Mouse (Mus musculus): Measurements from ENCODE around the gene Srpr. TPM values are rescaled to one million over a fixed set of nuclear protein-coding genes. Genes with fewer than 3 reads are reported as not detected.

Srpr gene
- polyA plus RNA-seq, 1 experiment from 2014 or later, result 118 TPM

GRCm38 (mm10) chr9:35278451-35278850, 78.5 kb downstream of the Srpr start:
- Histone ChIP-seq H3K4me2 (replicated peaks; ENCODE audit: low read depth) (no peak overlapping the region), H3K4me1 (replicated peaks; ENCODE audit: control insufficient read depth, insufficient read depth, low read length) (peaks cover 7% of the 10 kb centered on the region; the same call in 1 of the 2 replicates), H3K36me3 (ENCODE audit: control insufficient read depth, insufficient read depth) (peaks cover 40% of the 10 kb centered on the region), H3K9ac (ENCODE audit: low read depth, low read length) (no peak overlapping the region), H3K27ac (ENCODE audit: low read depth, low read length) (no peak overlapping the region), H3K4me3 (ENCODE audit: low read depth, low read length) (no peak overlapping the region), H3K27me3 (replicated peaks; ENCODE audit: control insufficient read depth, insufficient read depth, low read length) (no peaks in the 10 kb centered on the region), H3K9me3 (ENCODE audit: control insufficient read depth) (no peaks in the 10 kb centered on the region)
- no peak for ATAC-seq
- WGBS, result 87% methylated on average over 4 of the region's 4 CpGs
- TF ChIP-seq CTCF (IDR thresholded peaks at IDR 0.05; ENCODE audit: low read depth), result no peak

GRCm38 (mm10) chr9:35282006-35282850, 82.3 kb downstream of the Srpr start:
- peak; percentile 32; the same call in 1 of the 2 replicates for ATAC-seq
- Histone ChIP-seq H3K4me1 (replicated peaks; ENCODE audit: control insufficient read depth, insufficient read depth, low read length) (peaks cover 7% of the 10 kb centered on the region; the same call in 1 of the 2 replicates), H3K9me3 (ENCODE audit: control insufficient read depth) (no peaks in the 10 kb centered on the region), H3K27me3 (replicated peaks; ENCODE audit: control insufficient read depth, insufficient read depth, low read length) (no peaks in the 10 kb centered on the region), H3K4me3 (ENCODE audit: low read depth, low read length) (no peak overlapping the region), H3K36me3 (ENCODE audit: control insufficient read depth, insufficient read depth) (peaks cover 8% of the 10 kb centered on the region; the same call in 1 of the 2 replicates), H3K27ac (ENCODE audit: low read depth, low read length) (no peak overlapping the region), H3K9ac (ENCODE audit: low read depth, low read length) (no peak overlapping the region), H3K4me2 (replicated peaks; ENCODE audit: low read depth) (0 out of 2 replicates have a peak overlapping the region, but pooled peaks have one; percentile 6)
- 15% methylated on average over 5 of the region's 5 CpGs for WGBS
- TF ChIP-seq CTCF (IDR thresholded peaks at IDR 0.05; ENCODE audit: low read depth), result peak; percentile 87

- Histone ChIP-seq H3K27ac (ENCODE audit: low read depth, low read length) (no peak overlapping the region), H3K9me3 (ENCODE audit: control insufficient read depth) (no peaks in the 10 kb centered on the region), H3K9ac (ENCODE audit: low read depth, low read length) (no peak overlapping the region), H3K36me3 (ENCODE audit: control insufficient read depth, insufficient read depth) (peaks cover 3% of the 10 kb centered on the region; the same call in 1 of the 2 replicates), H3K4me1 (replicated peaks; ENCODE audit: control insufficient read depth, insufficient read depth, low read length) (peaks cover 7% of the 10 kb centered on the region; the same call in 1 of the 2 replicates), H3K27me3 (replicated peaks; ENCODE audit: control insufficient read depth, insufficient read depth, low read length) (no peaks in the 10 kb centered on the region), H3K4me3 (ENCODE audit: low read depth, low read length) (no peak overlapping the region), H3K4me2 (replicated peaks; ENCODE audit: low read depth) (no peak overlapping the region)
- 74% methylated on average over 5 of the region's 5 CpGs for WGBS
- no peak for TF ChIP-seq CTCF (IDR thresholded peaks at IDR 0.05; ENCODE audit: low read depth)
- ATAC-seq, result no peak
These were observed 82.9 kb downstream of the Srpr start for GRCm38 (mm10) chr9:35282851-35283200.

- no peak overlapping the region for H3K4me3 ChIP-seq (ENCODE audit: low read depth, low read length)
- H3K4me2 ChIP-seq (replicated peaks; ENCODE audit: low read depth), result no peak overlapping the region
- no peaks in the 10 kb centered on the region for H3K27me3 ChIP-seq (replicated peaks; ENCODE audit: control insufficient read depth, insufficient read depth, low read length)
- peak; percentile 20; the same call in 1 of the 2 replicates for ATAC-seq
- H3K9ac ChIP-seq (ENCODE audit: low read depth, low read length), result no peak overlapping the region
- WGBS, result 84% methylated on average over 13 of the region's 13 CpGs
- TF ChIP-seq CTCF (IDR thresholded peaks at IDR 0.05; ENCODE audit: low read depth), result no peak
- peaks cover 7% of the 10 kb centered on the region; the same call in 1 of the 2 replicates for H3K4me1 ChIP-seq (replicated peaks; ENCODE audit: control insufficient read depth, insufficient read depth, low read length)
- no peaks in the 10 kb centered on the region for H3K9me3 ChIP-seq (ENCODE audit: control insufficient read depth)
- H3K27ac ChIP-seq (ENCODE audit: low read depth, low read length), result no peak overlapping the region
- H3K36me3 ChIP-seq (ENCODE audit: control insufficient read depth, insufficient read depth), result no peaks in the 10 kb centered on the region
These were observed 83.6 kb downstream of the Srpr start for GRCm38 (mm10) chr9:35283415-35284069.

- Histone ChIP-seq H3K4me2 (replicated peaks; ENCODE audit: low read depth) (no peak overlapping the region), H3K9me3 (ENCODE audit: control insufficient read depth) (no peaks in the 10 kb centered on the region), H3K4me3 (ENCODE audit: low read depth, low read length) (no peak overlapping the region), H3K9ac (ENCODE audit: low read depth, low read length) (no peak overlapping the region), H3K27me3 (replicated peaks; ENCODE audit: control insufficient read depth, insufficient read depth, low read length) (no peaks in the 10 kb centered on the region), H3K36me3 (ENCODE audit: control insufficient read depth, insufficient read depth) (no peaks in the 10 kb centered on the region), H3K27ac (ENCODE audit: low read depth, low read length) (no peak overlapping the region), H3K4me1 (replicated peaks; ENCODE audit: control insufficient read depth, insufficient read depth, low read length) (peaks cover 7% of the 10 kb centered on the region; the same call in 1 of the 2 replicates)
- no peak for ATAC-seq
- WGBS, result 83% methylated on average over 4 of the region's 4 CpGs
- no peak for TF ChIP-seq CTCF (IDR thresholded peaks at IDR 0.05; ENCODE audit: low read depth)
These were observed 84.4 kb downstream of the Srpr start for GRCm38 (mm10) chr9:35284351-35284750.

- no peaks in the 10 kb centered on the region for H3K36me3 ChIP-seq (ENCODE audit: control insufficient read depth, insufficient read depth)
- no peak overlapping the region for H3K4me3 ChIP-seq (ENCODE audit: low read depth, low read length)
- no peak overlapping the region for H3K4me2 ChIP-seq (replicated peaks; ENCODE audit: low read depth)
- H3K9me3 ChIP-seq (ENCODE audit: control insufficient read depth), result no peaks in the 10 kb centered on the region
- H3K4me1 ChIP-seq (replicated peaks; ENCODE audit: control insufficient read depth, insufficient read depth, low read length), result peaks cover 7% of the 10 kb centered on the region; the same call in 1 of the 2 replicates
- WGBS, result 81% methylated on average over 3 of the region's 3 CpGs
- no peak overlapping the region for H3K9ac ChIP-seq (ENCODE audit: low read depth, low read length)
- no peak overlapping the region for H3K27ac ChIP-seq (ENCODE audit: low read depth, low read length)
- TF ChIP-seq CTCF (IDR thresholded peaks at IDR 0.05; ENCODE audit: low read depth), result no peak
- no peak for ATAC-seq
- no peaks in the 10 kb centered on the region for H3K27me3 ChIP-seq (replicated peaks; ENCODE audit: control insufficient read depth, insufficient read depth, low read length)
These were observed 86.4 kb downstream of the Srpr start for GRCm38 (mm10) chr9:35286351-35286750.
